Mouse (Mus musculus): ENCODE measurements around the gene Cldn10.
A peak's percentile ranks its signal among the peaks of the same experiment; 100 is the strongest.

- TF ChIP-seq CTCF (IDR thresholded peaks at IDR 0.05; ENCODE audit: control insufficient read depth, insufficient read depth, low read length) (peak; percentile 83), POLR2A (IDR thresholded peaks at IDR 0.05; ENCODE audit: borderline replicate concordance, control insufficient read depth, low read depth, low read length) (no peak)
Observed at GRCm38 (mm10) chr14:118782241-118782640, 5.5 kb upstream of the Cldn10 start.
